Mouse (Mus musculus) embryonic facial prominence, embryonic 14.5 days (tissue): ENCODE data around the gene Rassf10. TPM values are rescaled to one million over a fixed set of nuclear protein-coding genes. Genes with fewer than 3 reads are reported as not detected.
"Not testable (repeated sequence)": the region's sequence is repeated elsewhere in the genome, so short reads cannot be mapped to it uniquely, and the experiment has no call there.

Experiments used
- ATAC-seq: fragments of 200-750 bp; cut with Nextera tagmentation; 2 replicates; pipeline ENCODE4 v1.8.0; 2017; ENCODE audit warnings: low read depth, moderate number of reproducible peaks, moderate TSS enrichment
- DNase-seq: peaks from one replicate; pipeline ENCODE4 v3.0.0-alpha.2; 2015; ENCODE audit warnings: low spot score
- H3K27ac ChIP-seq: fragments of 300-500 bp; sonication (generic); replicated peaks from 2 replicates; pipeline ENCODE4 v1.5.1; 2014; ENCODE audit warnings: low read depth, mild to moderate bottlenecking, low read length, moderate library complexity
- H3K27me3 ChIP-seq: fragments of 300-500 bp; sonication (generic); replicated peaks from 2 replicates; pipeline ENCODE4 v1.6.1; 2014; ENCODE audit warnings: low read length; ENCODE audit not compliant: control insufficient read depth, insufficient read depth
- H3K36me3 ChIP-seq: fragments of 300-500 bp; sonication (generic); 2 replicates; pipeline ENCODE4 v1.6.1; 2014; ENCODE audit warnings: low read length, mixed read lengths; ENCODE audit not compliant: control insufficient read depth, insufficient read depth
- H3K4me1 ChIP-seq: fragments of 300-500 bp; sonication (generic); 2 replicates; pipeline ENCODE4 v1.6.1; 2014; ENCODE audit warnings: antibody characterized with exemption, low read length; ENCODE audit not compliant: control insufficient read depth, insufficient read depth
- H3K4me2 ChIP-seq: fragments of 300-500 bp; sonication (generic); 2 replicates; pipeline ENCODE4 v1.6.1; 2014; ENCODE audit warnings: low read depth, mild to moderate bottlenecking, low read length, moderate library complexity, mixed read lengths
- H3K4me3 ChIP-seq: fragments of 300-500 bp; sonication (generic); 2 replicates; pipeline ENCODE4 v1.5.1; 2014; ENCODE audit warnings: low read depth, mild to moderate bottlenecking, low read length
- H3K9ac ChIP-seq: fragments of 300-500 bp; sonication (generic); 2 replicates; pipeline ENCODE4 v1.6.1; 2014; ENCODE audit warnings: low read depth, mild to moderate bottlenecking, low read length, moderate library complexity, mixed read lengths
- H3K9me3 ChIP-seq: fragments of 300-500 bp; sonication (generic); 2 replicates; pipeline ENCODE4 v1.6.1; 2016; ENCODE audit warnings: low read length; ENCODE audit not compliant: control insufficient read depth
- WGBS: fragments of 180-500 bp; shearing (Covaris S2); extraction: QIAGEN DNeasy Blood & Tissue Kit; methylation state at CpG from one replicate; pipeline ENCODE4 v1.1.7; 2014; 5-methylcytosine and 5-hydroxymethylcytosine counted together
- polyA plus RNA-seq: library from polyadenylated mRNA; unstranded; fragments of >200 nt; fragmentation: Nextera tagmentation; extraction: Ambion mirVana; gene quantifications from 2 replicates; pipeline ENCODE4 v1.2.1, GENCODE M21; 2014

Gene Rassf10
- polyA plus RNA-seq, 1 experiment from 2014 or later: 2.6 TPM

- Histone ChIP-seq H3K4me2 (no peak overlapping the region), H3K4me1 (peaks cover 4% of the 10 kb centered on the region; the same call in 1 of the 2 replicates), H3K36me3 (no peaks in the 10 kb centered on the region), H3K9me3 (no peaks in the 10 kb centered on the region), H3K9ac (no peak overlapping the region), H3K27me3 (no peaks in the 10 kb centered on the region), H3K4me3 (no peak overlapping the region), H3K27ac (no peak overlapping the region)
- under 1% methylated on average over 4 of the region's 4 CpGs for WGBS
- peak; percentile 92 for DNase-seq
- 0 out of 2 replicates have a peak, but pooled peaks have one; percentile 34 for ATAC-seq
Observed at GRCm38 (mm10) chr7:112919845-112920244, 33.9 kb upstream of the Rassf10 start.

GRCm38 (mm10) chr7:112922801-112923200 lies 31.0 kb upstream of the Rassf10 start:
- 47% methylated on average over 4 of the region's 4 CpGs for WGBS
- H3K27me3 ChIP-seq: no peaks in the 10 kb centered on the region
- H3K4me1 ChIP-seq: peaks cover 4% of the 10 kb centered on the region; the same call in 1 of the 2 replicates
- no peak overlapping the region for H3K4me2 ChIP-seq
- no peaks in the 10 kb centered on the region for H3K9me3 ChIP-seq
- no peak for ATAC-seq
- H3K4me3 ChIP-seq: no peak overlapping the region
- DNase-seq: no peak
- H3K9ac ChIP-seq: no peak overlapping the region
- no peaks in the 10 kb centered on the region for H3K36me3 ChIP-seq
- H3K27ac ChIP-seq: no peak overlapping the region

DNA sequence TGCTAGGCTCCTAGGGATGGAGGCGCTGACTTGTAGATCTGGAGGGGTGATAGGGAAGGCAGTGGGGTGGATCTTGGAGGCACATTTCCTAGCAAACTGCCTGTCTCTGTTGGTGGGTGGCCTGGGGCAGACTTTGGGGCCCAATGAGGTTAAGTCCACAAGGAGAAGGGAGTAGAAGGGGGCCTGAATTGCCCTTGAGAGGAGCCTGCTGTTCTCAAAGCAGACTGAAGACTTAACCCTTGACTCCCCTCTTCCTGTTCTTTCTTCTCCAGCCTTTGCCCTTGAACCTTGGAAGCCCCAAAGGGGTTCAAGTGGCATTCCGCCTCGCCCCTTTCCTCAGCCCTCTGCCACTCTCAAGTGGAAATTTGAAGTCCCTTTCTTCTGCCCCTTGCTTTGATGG lies 30.1 kb upstream of the Rassf10 start:
- ATAC-seq (no peak), DNase-seq (no peak)
- Histone ChIP-seq H3K9me3 (no peaks in the 10 kb centered on the region), H3K4me1 (no peaks in the 10 kb centered on the region; the same call in 1 of the 2 replicates), H3K27ac (no peak overlapping the region), H3K4me3 (no peak overlapping the region), H3K27me3 (no peaks in the 10 kb centered on the region), H3K4me2 (no peak overlapping the region), H3K36me3 (no peaks in the 10 kb centered on the region), H3K9ac (no peak overlapping the region)
- 59% methylated on average over 3 of the region's 3 CpGs for WGBS

- Histone ChIP-seq H3K9me3 (no peaks in the 10 kb centered on the region), H3K4me2 (no peak overlapping the region), H3K36me3 (no peaks in the 10 kb centered on the region), H3K27ac (no peak overlapping the region), H3K4me1 (no peaks in the 10 kb centered on the region), H3K27me3 (no peaks in the 10 kb centered on the region), H3K4me3 (no peak overlapping the region), H3K9ac (no peak overlapping the region)
- 56% methylated on average over 7 of the region's 7 CpGs for WGBS
- DNase-seq: no peak
- ATAC-seq: no peak
Observed at GRCm38 (mm10) chr7:112930669-112931068, 23.1 kb upstream of the Rassf10 start.

DNA sequence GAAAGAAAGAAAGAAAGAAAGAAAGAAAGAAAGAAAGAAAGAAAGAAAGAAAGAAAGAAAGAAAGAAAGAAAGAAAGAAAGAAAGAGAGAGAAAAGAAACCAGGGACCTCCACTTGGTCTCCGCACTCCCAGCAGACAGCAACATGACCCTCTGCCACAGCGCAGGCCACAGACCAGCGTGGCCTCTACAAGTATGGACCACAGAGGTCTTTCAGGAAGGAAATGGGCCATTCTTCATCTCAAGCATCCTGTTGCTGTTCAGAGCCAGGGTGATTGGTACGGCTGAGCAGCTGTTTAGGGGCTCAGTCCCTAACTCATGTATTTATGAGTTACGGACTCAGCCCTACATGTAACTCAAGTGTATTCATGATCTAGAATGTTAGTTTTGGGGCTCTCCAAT lies 17.9 kb upstream of the Rassf10 start:
- H3K27me3 ChIP-seq, H3K9me3 ChIP-seq, H3K36me3 ChIP-seq, DNase-seq, ATAC-seq, H3K4me3 ChIP-seq, H3K27ac ChIP-seq, H3K9ac ChIP-seq, H3K4me1 ChIP-seq, H3K4me2 ChIP-seq: not testable (repeated sequence)
- WGBS: 69% methylated on average over 5 of the region's 5 CpGs

- H3K9me3 ChIP-seq: no peaks in the 10 kb centered on the region
- H3K27me3 ChIP-seq: no peaks in the 10 kb centered on the region
- H3K4me2 ChIP-seq: no peak overlapping the region
- no peak overlapping the region for H3K9ac ChIP-seq
- no peak for ATAC-seq
- no peaks in the 10 kb centered on the region for H3K4me1 ChIP-seq
- H3K4me3 ChIP-seq: no peak overlapping the region
- no peak for DNase-seq
- H3K36me3 ChIP-seq: no peaks in the 10 kb centered on the region
- WGBS: 93% methylated on average over 5 of the region's 8 CpGs
- no peak overlapping the region for H3K27ac ChIP-seq
Observed at GRCm38 (mm10) chr7:112937089-112937488, 16.7 kb upstream of the Rassf10 start.

DNA sequence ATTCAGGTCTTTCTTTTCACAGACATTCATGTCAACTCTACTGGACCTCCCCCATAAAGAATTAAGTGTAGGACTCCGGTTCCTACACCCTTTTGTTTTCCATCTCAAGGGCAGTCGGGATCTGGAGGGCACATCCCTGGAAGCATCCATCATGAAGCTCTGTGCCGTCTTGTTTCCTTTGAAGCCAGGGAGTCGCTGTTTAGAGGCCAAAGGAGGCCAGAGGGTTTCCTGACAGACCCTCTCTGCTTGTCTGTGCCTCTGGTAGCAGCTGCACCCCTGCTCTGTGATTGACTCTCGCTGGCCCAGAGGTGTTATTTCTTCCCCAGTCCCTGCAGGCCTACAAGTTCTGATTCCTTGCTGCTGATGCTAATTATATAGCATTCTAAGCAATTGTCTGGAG lies 14.8 kb upstream of the Rassf10 start:
- H3K36me3 ChIP-seq: no peaks in the 10 kb centered on the region
- 42% methylated on average over 5 of the region's 5 CpGs for WGBS
- ATAC-seq: no peak

DNA sequence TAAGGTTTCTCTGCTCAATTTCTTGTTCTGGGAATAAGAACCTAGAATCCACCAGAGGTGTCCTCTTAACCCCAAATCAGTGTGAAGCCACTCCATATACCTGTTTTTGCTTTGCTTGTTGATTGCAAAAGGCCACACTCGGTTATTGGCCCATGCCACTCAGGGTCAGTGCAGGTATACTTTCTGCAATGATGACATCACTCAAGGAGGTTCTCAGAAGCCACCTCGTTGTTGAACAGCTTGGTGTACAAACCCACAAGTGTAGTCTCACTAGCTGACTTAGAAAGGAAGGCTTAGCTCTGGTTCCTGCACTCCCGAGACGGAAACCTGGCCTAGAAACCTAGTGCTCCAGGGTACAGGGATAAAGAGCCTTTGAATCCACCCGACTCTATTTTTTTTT lies 11.2 kb upstream of the Rassf10 start:
- Histone ChIP-seq H3K9me3 (no peaks in the 10 kb centered on the region), H3K4me2 (no peak overlapping the region), H3K27me3 (no peaks in the 10 kb centered on the region), H3K36me3 (no peaks in the 10 kb centered on the region), H3K9ac (no peak overlapping the region), H3K4me1 (no peaks in the 10 kb centered on the region), H3K4me3 (no peak overlapping the region), H3K27ac (no peak overlapping the region)
- DNase-seq (no peak), ATAC-seq (no peak)
- 59% methylated on average over 5 of the region's 5 CpGs for WGBS

More for the DNA sequence above, 14.8 kb upstream of the Rassf10 start:
- DNase-seq: no peak
- H3K4me1 ChIP-seq: no peaks in the 10 kb centered on the region
- no peak overlapping the region for H3K9ac ChIP-seq
- H3K4me2 ChIP-seq: no peak overlapping the region
- no peak overlapping the region for H3K4me3 ChIP-seq
- H3K9me3 ChIP-seq: no peaks in the 10 kb centered on the region
- H3K27ac ChIP-seq: no peak overlapping the region
- H3K27me3 ChIP-seq: no peaks in the 10 kb centered on the region

GRCm38 (mm10) chr7:112943056-112943455 lies 10.7 kb upstream of the Rassf10 start:
- 88% methylated on average over 1 of the region's 1 CpGs for WGBS
- no peaks in the 10 kb centered on the region for H3K4me1 ChIP-seq
- H3K27ac ChIP-seq: no peak overlapping the region
- DNase-seq (no peak), ATAC-seq (no peak)
- H3K36me3 ChIP-seq: no peaks in the 10 kb centered on the region
- H3K9me3 ChIP-seq: no peaks in the 10 kb centered on the region
- no peak overlapping the region for H3K4me3 ChIP-seq
- H3K27me3 ChIP-seq: no peaks in the 10 kb centered on the region
- H3K4me2 ChIP-seq: no peak overlapping the region
- no peak overlapping the region for H3K9ac ChIP-seq
